Mouse (Mus musculus) T-helper 2 cell (primary cell): ENCODE results near the gene Taf8.

Experiments used
- in situ Hi-C: fragments of 300-600 bp; cut with MboI, MseI; formaldehyde crosslinking; loops from one replicate; pipeline ENCODE4 v1.15.1; 2025; ENCODE audit warnings: high pct_unique_total_duplicates

Taf8 gene

GRCm38 (mm10) chr17:47459341-47459919 lies 42.7 kb downstream of the Taf8 start:
- in situ Hi-C loops = no loop called here

DNA sequence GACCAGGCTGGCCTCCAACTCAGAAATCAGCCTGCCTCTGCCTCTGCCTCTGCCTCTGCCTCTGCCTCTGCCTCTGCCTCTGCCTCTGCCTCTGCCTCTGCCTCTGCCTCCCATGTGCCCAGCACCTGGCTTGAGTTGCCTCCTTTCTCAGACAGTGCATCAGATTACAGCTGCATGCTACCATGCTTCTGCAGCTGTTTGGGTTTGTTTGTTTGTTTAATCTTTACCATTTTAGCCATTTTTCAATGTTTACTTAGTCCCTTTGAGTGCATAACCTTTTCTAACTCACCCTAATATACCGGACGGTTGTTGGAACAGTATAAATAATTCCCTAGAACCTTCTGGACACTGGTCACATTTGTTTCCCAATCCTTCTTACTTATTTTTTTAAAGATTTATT lies 43.2 kb downstream of the Taf8 start:
- in situ Hi-C loops = no loop called here

GRCm38 (mm10) chr17:47458310-47458709 lies 43.8 kb downstream of the Taf8 start:
- in situ Hi-C loops = no loop called here

GRCm38 (mm10) chr17:47454675-47455074 lies 47.4 kb downstream of the Taf8 start:
- in situ Hi-C loops = no loop called here

GRCm38 (mm10) chr17:47452886-47453285 lies 49.2 kb downstream of the Taf8 start:
- in situ Hi-C loops = no loop called here

DNA sequence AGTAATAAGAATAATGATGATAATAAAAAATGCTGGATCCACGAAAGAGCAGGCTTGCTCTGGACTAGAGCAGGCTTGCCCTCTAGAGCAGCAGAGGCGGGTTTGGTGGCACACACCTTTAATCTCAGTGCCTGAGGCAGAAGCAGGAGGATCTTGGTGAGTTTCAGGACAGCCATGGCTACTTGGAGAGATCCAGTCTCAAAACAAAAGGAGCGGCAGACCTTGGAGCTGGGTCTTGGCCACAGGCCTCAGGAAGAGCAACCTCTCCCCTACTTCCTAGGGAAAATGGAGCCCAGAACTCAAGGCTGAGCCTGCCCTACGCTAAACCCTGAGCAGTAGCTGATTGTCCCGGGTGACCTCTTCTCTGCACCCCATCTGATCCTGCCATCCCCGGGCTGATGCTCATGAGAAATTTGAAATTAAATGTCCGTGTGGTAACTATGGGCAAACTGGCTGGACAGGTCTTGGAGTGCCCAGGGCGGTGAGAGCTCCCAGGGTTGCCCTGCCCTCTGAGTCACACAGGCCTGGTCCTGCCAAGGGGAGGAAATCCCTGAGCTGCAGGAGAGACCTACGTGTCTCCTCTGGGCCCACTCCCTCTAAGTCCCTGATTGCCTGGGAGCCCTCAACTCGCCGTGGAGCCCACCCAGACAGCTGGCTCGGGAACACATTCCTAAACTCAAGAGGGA lies 51.1 kb downstream of the Taf8 start:
- in situ Hi-C loops = no loop called here

- in situ Hi-C loops = no loop called here
Measured at GRCm38 (mm10) chr17:47450239-47450638, 51.9 kb downstream of the Taf8 start.

GRCm38 (mm10) chr17:47449432-47449831 lies 52.7 kb downstream of the Taf8 start:
- in situ Hi-C loops = no loop called here

DNA sequence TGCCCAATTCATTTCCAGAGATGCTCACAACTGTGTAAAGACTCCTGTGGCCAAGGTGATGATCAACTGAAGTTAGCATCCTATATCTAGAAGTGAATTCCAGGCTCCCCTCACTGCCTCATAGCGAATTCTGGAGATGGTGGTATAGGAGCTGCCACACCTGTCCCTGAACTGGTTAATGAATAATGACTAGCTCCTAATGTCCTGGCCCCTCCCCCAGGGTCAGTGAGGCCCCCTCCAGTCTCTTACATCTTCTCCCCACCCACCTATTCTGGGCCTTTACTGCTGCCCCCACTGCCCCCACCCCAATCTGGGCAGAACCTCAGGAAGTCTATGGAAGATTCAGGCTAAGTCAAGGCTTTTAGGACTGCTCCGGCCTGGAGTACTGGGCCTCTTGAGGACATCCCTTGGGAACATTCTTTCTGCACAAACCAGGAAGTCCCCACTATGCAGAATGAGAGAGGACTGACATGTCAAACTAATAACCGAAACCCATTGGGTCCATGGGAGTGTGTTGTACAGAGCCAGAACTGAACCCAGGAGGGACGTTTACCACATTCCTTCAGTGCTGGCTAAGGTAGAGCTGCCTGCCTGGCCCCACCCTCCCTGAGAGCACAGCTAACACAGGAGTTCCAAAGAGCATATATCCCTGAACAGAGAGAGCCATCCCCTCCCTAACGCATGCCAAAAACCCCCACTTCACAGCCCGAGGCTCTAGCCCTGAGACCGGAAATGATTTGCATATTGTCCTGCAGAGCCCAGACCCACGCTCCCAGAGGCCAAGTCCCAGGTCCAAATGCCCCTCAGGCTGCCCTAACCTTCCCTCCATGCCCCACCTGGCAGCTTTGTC lies 53.3 kb downstream of the Taf8 start:
- in situ Hi-C loops = no loop called here

DNA sequence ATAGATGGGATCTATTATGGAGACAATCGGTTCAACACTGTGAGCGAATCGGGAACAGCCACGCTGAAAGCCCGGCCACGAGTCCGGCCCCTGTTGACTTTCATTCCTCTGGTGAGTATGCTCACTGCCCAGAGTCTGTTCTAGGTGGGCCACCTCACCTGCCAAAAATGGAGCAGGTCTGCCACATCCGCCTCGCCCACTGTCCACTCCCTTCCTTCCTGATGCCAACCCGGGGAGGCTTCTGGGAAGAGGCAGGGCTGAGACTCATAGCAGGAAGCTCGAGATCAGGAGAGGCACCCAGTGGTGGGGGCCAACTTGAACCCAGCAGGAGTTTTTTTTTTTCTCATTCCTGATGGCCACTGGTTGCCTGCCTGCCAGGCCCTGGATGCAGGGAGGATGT lies 55.5 kb downstream of the Taf8 start:
- in situ Hi-C loops = no loop called here

- in situ Hi-C loops = no loop called here
Measured at GRCm38 (mm10) chr17:47446025-47446424, 56.1 kb downstream of the Taf8 start.

DNA sequence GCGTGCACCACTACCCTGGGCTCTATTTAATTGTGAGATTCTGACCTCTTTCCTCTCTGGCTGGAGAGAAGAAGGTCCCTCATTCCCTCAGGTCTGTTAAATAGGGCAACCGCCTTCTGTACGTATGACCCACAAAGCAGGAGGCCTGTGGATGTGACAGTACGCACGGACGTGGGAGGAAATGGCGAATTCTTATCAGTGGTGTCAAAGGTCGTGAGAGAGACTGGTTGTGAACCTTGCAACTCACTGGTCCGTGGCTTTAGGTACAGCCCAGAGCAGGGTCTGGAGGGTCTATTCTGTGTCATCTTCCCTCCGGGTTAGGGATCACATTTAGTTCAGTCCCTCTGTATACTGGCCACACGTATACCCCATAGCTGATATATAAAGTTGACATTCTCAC lies 56.6 kb downstream of the Taf8 start:
- in situ Hi-C loops = no loop called here

GRCm38 (mm10) chr17:47444113-47444512 lies 58.0 kb downstream of the Taf8 start:
- in situ Hi-C loops = no loop called here

DNA sequence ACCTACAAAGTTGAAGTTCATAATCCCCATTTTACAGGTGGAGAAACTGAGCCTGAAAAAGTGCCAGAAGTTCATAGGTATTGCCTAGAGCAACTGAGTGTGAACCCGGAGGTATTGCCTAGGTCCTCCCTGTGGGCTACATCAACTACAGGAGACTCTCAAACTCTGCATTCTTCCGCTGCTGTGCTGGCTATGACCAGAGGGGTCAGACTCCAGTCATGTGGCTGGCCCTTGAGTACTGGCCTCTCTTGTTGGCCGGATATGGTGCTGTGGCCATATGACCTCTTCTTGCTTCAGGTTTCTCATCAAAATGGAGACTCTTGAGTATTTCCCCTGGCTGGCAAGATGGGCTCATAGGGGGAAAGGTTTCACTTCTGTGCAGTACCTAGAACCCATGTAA lies 59.8 kb downstream of the Taf8 start:
- in situ Hi-C loops = no loop called here

DNA sequence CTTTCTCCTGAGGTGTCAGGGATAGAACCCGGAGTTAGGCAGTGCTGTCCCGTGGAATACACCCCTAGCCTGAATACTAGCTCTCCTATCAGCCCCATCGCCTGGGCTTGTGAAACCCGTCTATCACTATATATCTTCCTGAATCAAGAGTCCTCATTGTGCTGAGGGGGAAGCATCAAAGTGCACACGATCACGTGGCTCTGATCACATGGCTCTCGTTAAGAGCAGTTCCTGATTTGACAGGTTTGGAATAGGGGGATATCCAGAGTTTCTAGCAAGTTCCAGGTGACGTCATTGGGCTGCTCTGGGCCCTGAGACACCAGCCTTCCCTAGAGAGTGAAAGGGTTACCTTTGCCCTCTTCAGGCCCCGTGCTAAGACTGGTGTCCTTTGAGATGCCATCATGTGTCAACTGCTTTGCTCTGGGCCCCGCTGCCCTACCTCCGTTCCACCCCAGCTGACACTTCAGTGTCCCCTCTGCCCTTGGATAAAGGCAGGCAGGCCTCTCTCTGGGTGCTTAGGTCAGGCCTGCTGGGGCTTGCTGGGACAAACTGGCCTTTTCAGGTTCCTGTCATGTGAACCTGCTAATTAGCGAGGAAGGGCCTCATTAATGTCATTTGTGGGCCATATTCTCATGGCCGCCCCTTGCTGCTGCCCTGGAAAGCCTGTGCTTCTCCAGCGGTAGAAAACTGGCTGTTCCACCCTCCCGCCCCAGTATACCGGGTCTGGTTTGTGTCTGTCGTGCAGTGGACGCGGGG lies 60.6 kb downstream of the Taf8 start:
- in situ Hi-C loops = no loop called here

DNA sequence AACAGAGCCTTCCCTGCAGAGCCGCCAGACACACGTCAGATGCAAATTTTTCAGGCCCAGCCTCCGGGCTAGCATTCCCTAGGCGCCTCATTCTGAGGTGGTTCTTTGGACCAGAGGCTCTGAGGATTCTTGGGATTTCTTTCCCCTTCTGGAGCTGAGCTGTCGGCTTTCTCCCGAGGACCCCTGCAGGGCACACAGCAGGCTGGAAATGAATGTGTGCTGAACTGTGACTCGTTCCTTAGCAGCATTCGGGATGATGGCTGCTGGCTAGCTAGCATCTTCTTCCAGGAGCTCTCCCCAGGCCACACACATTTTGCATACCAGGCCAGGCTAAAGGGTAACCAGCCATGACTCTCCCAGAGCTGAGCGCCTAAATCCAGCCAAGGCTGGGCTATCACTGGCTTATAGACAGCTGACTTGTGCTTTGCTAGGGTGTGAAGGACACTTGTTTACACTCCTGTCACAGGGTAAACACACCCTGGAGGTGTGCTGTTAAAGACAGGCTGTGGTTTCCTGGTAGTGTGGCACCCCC lies 61.7 kb downstream of the Taf8 start:
- in situ Hi-C loops = no loop called here

- in situ Hi-C loops = no loop called here
Measured at GRCm38 (mm10) chr17:47439396-47440028, 62.6 kb downstream of the Taf8 start.

DNA sequence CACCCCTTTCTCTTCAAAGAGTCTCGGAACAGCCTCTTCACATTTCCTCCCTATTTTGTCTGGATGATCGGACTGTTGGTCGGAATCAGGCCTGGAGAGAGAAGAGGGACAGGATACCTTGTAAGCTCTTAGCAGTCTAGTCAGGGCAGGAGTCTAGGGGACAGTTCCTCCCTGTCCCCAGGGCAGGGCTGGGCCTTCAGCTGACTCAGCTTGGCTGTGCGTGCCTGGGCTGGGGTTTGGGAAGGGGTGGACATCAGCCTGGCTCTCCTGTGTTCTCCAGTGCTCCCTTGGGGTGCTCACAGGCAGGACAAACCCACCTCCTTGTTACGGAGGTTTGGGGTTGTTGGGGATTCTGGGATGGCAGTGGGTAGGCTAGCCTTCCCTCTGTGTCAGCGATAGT lies 63.5 kb downstream of the Taf8 start:
- in situ Hi-C loops = no loop called here

DNA sequence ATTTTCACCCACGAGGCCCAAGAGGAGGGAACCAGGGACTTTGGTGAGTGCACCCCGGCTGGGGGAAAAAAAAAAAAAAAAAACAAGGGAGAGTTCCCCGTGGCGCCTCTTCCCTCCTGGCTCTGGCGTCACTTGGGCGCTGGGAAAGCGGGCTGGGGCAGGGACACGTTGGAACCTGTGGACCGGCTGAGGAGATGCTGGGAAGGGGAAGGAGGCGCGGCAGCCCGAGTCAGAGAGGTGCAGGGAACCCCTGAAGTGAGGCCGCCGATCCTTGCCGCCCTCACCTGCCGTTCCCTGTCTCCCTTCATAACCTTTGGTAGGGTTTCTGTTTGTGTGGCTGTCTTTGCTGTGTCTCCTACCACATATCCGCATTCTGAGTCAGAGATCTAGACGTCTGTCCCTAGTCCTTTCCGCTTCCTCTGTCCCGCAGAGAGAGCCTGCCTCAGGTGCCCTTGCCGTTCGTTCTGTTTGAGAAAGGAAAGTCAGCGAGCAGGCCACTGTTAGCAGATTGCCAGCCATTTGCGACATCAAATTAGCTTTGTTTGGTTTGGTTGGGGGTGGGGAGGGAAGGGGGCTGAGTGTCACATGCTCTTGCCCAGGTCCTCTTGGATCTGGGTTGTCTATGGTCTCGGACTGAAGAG lies 65.1 kb downstream of the Taf8 start, which contains the start of gene 1700001C19Rik:
Gene 1700001C19Rik, minus strand, starts transcription at position 470 of the 641 bp plus-strand sequence.
- in situ Hi-C loops = no loop called here

GRCm38 (mm10) chr17:47436156-47436906 lies 65.8 kb downstream of the Taf8 start, which contains the start of gene AI661453:
Gene AI661453, plus strand, starts transcription at chr17:47436615.
- in situ Hi-C loops = no loop called here
